Mouse (Mus musculus) CH12.LX (cell line): ENCODE measurements around the gene Pin1.

Source experiments
- CTCF ChIP-seq, 2 experiments: IDR thresholded peaks in 1 of 2; conservative IDR thresholded peaks in 1 of 2; 2 replicates each; pipeline ENCODE4 v1.5.1; 2011 to 2012; ENCODE audit warnings: low read depth in 2 of 2, low read length in 2 of 2, improper control_type of control experiment in 1 of 2, inconsistent platforms in 1 of 2, mild to moderate bottlenecking in 1 of 2, moderate library complexity in 1 of 2
- EP300 ChIP-seq: IDR thresholded peaks from 2 replicates; pipeline ENCODE4 v1.6.1; 2011; ENCODE audit warnings: low read length, improper control_type of control experiment
- SMC3 ChIP-seq: IDR thresholded peaks from 2 replicates; pipeline ENCODE4 v1.6.1; 2011; ENCODE audit warnings: low read depth, low read length, improper control_type of control experiment
- USF1 ChIP-seq: IDR thresholded peaks from 2 replicates; pipeline ENCODE4 v1.6.1; 2014; ENCODE audit warnings: low read depth, mild to moderate bottlenecking, inconsistent platforms, low read length, improper control_type of control experiment
- ZC3H11A ChIP-seq: IDR thresholded peaks from 2 replicates; pipeline ENCODE4 v1.6.1; 2012; ENCODE audit warnings: low read depth, mild to moderate bottlenecking, inconsistent platforms, low read length, improper control_type of control experiment
- ZMIZ1 ChIP-seq: IDR thresholded peaks from 2 replicates; pipeline ENCODE4 v1.6.1; 2012; ENCODE audit warnings: low read depth, mild to moderate bottlenecking, inconsistent platforms, low read length, improper control_type of control experiment

GRCm38 (mm10) chr9:20677892-20678291 lies 26.0 kb downstream of the Pin1 start:
- no peak for TF ChIP-seq SMC3
- TF ChIP-seq CTCF (conservative IDR thresholded peaks at IDR 0.05 in 1 of 2, IDR thresholded peaks at IDR 0.05 in 1 of 2; ENCODE audit: low read depth in 2 of 2, low read length in 2 of 2): no peak
- TF ChIP-seq USF1: no peak
- no peak for TF ChIP-seq ZMIZ1
- no peak for TF ChIP-seq EP300
- TF ChIP-seq ZC3H11A: no peak
